Mouse (Mus musculus) heart, postnatal 0 days (tissue): Measurements from ENCODE around the gene Pdss2. TPM values are rescaled to one million over a fixed set of nuclear protein-coding genes. Genes with fewer than 3 reads are reported as not detected.

Experiments used
- ATAC-seq: fragments of 200-750 bp; cut with Nextera tagmentation; 2 replicates; pipeline ENCODE4 v1.8.0; 2017; ENCODE audit warnings: low read depth, moderate number of reproducible peaks, moderate library complexity; ENCODE audit not compliant: insufficient read depth
- DNase-seq: peaks from one replicate; pipeline ENCODE4 v3.0.0-alpha.2; 2016; ENCODE audit warnings: low spot score
- H3K27ac ChIP-seq: fragments of 300-500 bp; sonication (generic); 2 replicates; pipeline ENCODE4 v1.5.1; 2014; ENCODE audit warnings: low read depth, mild to moderate bottlenecking
- H3K27me3 ChIP-seq: fragments of 300-500 bp; sonication (generic); 2 replicates; pipeline ENCODE4 v1.6.1; 2014; ENCODE audit warnings: low read length, mixed read lengths; ENCODE audit not compliant: control insufficient read depth, insufficient read depth
- H3K36me3 ChIP-seq: fragments of 300-500 bp; sonication (generic); replicated peaks from 2 replicates; pipeline ENCODE4 v1.6.1; 2014; ENCODE audit warnings: low read length, mixed read lengths; ENCODE audit not compliant: control insufficient read depth, insufficient read depth
- H3K4me1 ChIP-seq: fragments of 300-500 bp; sonication (generic); 2 replicates; pipeline ENCODE4 v1.6.1; 2014; ENCODE audit warnings: antibody characterized with exemption; ENCODE audit not compliant: control insufficient read depth, insufficient read depth
- H3K4me2 ChIP-seq: fragments of 300-500 bp; sonication (generic); 2 replicates; pipeline ENCODE4 v1.6.1; 2014; ENCODE audit warnings: low read depth, mild to moderate bottlenecking, low read length, moderate library complexity
- H3K4me3 ChIP-seq: fragments of 300-500 bp; sonication (generic); 2 replicates; pipeline ENCODE4 v1.5.1; 2014; ENCODE audit warnings: low read depth, low read length
- H3K9ac ChIP-seq: fragments of 300-500 bp; sonication (generic); replicated peaks from 2 replicates; pipeline ENCODE4 v1.6.1; 2014; ENCODE audit warnings: low read depth, low read length, mixed read lengths
- H3K9me3 ChIP-seq: fragments of 300-500 bp; sonication (generic); replicated peaks from 2 replicates; pipeline ENCODE4 v1.6.1; 2016; ENCODE audit warnings: low read length; ENCODE audit not compliant: control insufficient read depth
- CTCF ChIP-seq: IDR thresholded peaks from 2 replicates; pipeline ENCODE4 v1.5.1; 2016; ENCODE audit warnings: antibody characterized with exemption, control low read depth, low read depth
- EP300 ChIP-seq: IDR thresholded peaks from 2 replicates; pipeline ENCODE4 v1.6.1; 2016; ENCODE audit warnings: antibody characterized with exemption, low read depth
- WGBS: fragments of 180-500 bp; shearing (Covaris S2); extraction: QIAGEN DNeasy Blood & Tissue Kit; methylation state at CpG from one replicate; pipeline ENCODE4 v1.1.7; 2014; 5-methylcytosine and 5-hydroxymethylcytosine counted together
- polyA plus RNA-seq: library from polyadenylated mRNA; unstranded; fragments of >200 nt; fragmentation: Nextera tagmentation; extraction: Ambion mirVana; gene quantifications from 2 replicates; pipeline ENCODE4 v1.2.1, GENCODE M21; 2015
- total RNA-seq: library from RNA; depleted of rRNA; stranded (reverse); fragments of >200 nt; gene quantifications from 2 replicates; pipeline ENCODE4 v1.2.3, GENCODE M21; 2014; ENCODE audit warnings: low replicate concordance

Pdss2 gene
- total and polyA plus RNA-seq, 2 experiments from 2014 or later = 14.7 to 28.9 TPM

GRCm38 (mm10) chr10:43271318-43271717 is 50.0 kb downstream of the Pdss2 start:
- no peak overlapping the region for H3K27ac ChIP-seq
- no peak overlapping the region for H3K4me2 ChIP-seq
- H3K9me3 ChIP-seq = no peaks in the 10 kb centered on the region
- no peak for TF ChIP-seq CTCF
- H3K9ac ChIP-seq = no peak overlapping the region
- DNase-seq (no peak), ATAC-seq (no peak)
- H3K4me1 ChIP-seq = no peaks in the 10 kb centered on the region
- no peaks in the 10 kb centered on the region for H3K36me3 ChIP-seq
- 88% methylated on average over 2 of the region's 2 CpGs for WGBS
- no peak overlapping the region for H3K4me3 ChIP-seq
- no peaks in the 10 kb centered on the region for H3K27me3 ChIP-seq

GRCm38 (mm10) chr10:43272381-43272780 is 51.1 kb downstream of the Pdss2 start:
- WGBS = 81% methylated on average over 4 of the region's 4 CpGs

GRCm38 (mm10) chr10:43273057-43273456 is 51.8 kb downstream of the Pdss2 start:
- Histone ChIP-seq H3K9me3 (no peaks in the 10 kb centered on the region), H3K4me1 (0 out of 2 replicates have a peak, but pooled peaks cover 4% of the 10 kb centered on the region), H3K36me3 (no peaks in the 10 kb centered on the region), H3K4me3 (no peak overlapping the region), H3K9ac (no peak overlapping the region), H3K27ac (no peak overlapping the region), H3K27me3 (no peaks in the 10 kb centered on the region), H3K4me2 (no peak overlapping the region)
- TF ChIP-seq EP300 (no peak), CTCF (no peak)
- no peak for DNase-seq
- WGBS = 74% methylated on average over 3 of the region's 3 CpGs
- ATAC-seq = no peak

More at GRCm38 (mm10) chr10:43272381-43272780, 51.1 kb downstream of the Pdss2 start:
- DNase-seq = no peak
- H3K36me3 ChIP-seq = no peaks in the 10 kb centered on the region
- H3K9ac ChIP-seq = no peak overlapping the region
- H3K4me3 ChIP-seq = no peak overlapping the region
- H3K4me1 ChIP-seq = no peaks in the 10 kb centered on the region
- TF ChIP-seq CTCF = no peak
- no peak for TF ChIP-seq EP300
- no peaks in the 10 kb centered on the region for H3K9me3 ChIP-seq
- H3K27me3 ChIP-seq = no peaks in the 10 kb centered on the region
- no peak overlapping the region for H3K27ac ChIP-seq
- no peak for ATAC-seq
- no peak overlapping the region for H3K4me2 ChIP-seq

- WGBS = 83% methylated on average over 5 of the region's 5 CpGs
- Histone ChIP-seq H3K4me3 (no peak overlapping the region), H3K9ac (no peak overlapping the region), H3K27ac (no peak overlapping the region), H3K36me3 (no peaks in the 10 kb centered on the region), H3K4me2 (no peak overlapping the region), H3K27me3 (no peaks in the 10 kb centered on the region), H3K4me1 (0 out of 2 replicates have a peak, but pooled peaks cover 4% of the 10 kb centered on the region), H3K9me3 (no peaks in the 10 kb centered on the region)
- ATAC-seq (no peak), DNase-seq (no peak)
- TF ChIP-seq CTCF (no peak), EP300 (no peak)
Observed at GRCm38 (mm10) chr10:43275446-43275845, 54.2 kb downstream of the Pdss2 start.

- Histone ChIP-seq H3K9ac (no peak overlapping the region), H3K9me3 (no peaks in the 10 kb centered on the region), H3K4me2 (no peak overlapping the region), H3K27ac (no peak overlapping the region), H3K36me3 (no peaks in the 10 kb centered on the region), H3K4me3 (no peak overlapping the region), H3K4me1 (0 out of 2 replicates have a peak, but pooled peaks cover 4% of the 10 kb centered on the region), H3K27me3 (no peaks in the 10 kb centered on the region)
- TF ChIP-seq EP300 (no peak), CTCF (no peak)
- DNase-seq (no peak), ATAC-seq (no peak)
- 89% methylated on average over 1 of the region's 1 CpGs for WGBS
Observed at GRCm38 (mm10) chr10:43276116-43276659, 54.9 kb downstream of the Pdss2 start.
